Mouse (Mus musculus) cortical plate, adult 2 months (tissue): ENCODE results near the gene Aff3.
A peak's percentile ranks its signal among the peaks of the same experiment; 100 is the strongest.

ENCODE experiments used
- CTCF ChIP-seq: fragments of 200-500 bp; IDR thresholded peaks from 2 replicates; pipeline ENCODE4 v1.5.1; 2011; ENCODE audit warnings: mild to moderate bottlenecking, control low read depth, low read length; ENCODE audit not compliant: insufficient read depth; ENCODE audit errors: extremely low read depth
- POLR2A ChIP-seq: fragments of 200-500 bp; IDR thresholded peaks from 2 replicates; pipeline ENCODE4 v1.6.1; 2011; ENCODE audit warnings: mild to moderate bottlenecking, low read length, control low read depth; ENCODE audit not compliant: insufficient read depth; ENCODE audit errors: extremely low read depth

GRCm38 (mm10) chr1:38307234-38307633 lies 357.5 kb downstream of the Aff3 start:
- TF ChIP-seq CTCF (peak; percentile 18; the same call in 1 of the 2 replicates), POLR2A (no peak)
